Mouse (Mus musculus) right cerebral cortex, adult 2 months (tissue): ENCODE results near the gene Spon2.
A peak's percentile ranks its signal among the peaks of the same experiment; 100 is the strongest.

ENCODE experiments used
- DNase-seq, 2 experiments: peaks; one replicate each; pipeline ENCODE4 v3.0.0; 2021 to 2022; ENCODE audit warnings: low spot score in 2 of 2

Gene Spon2

DNA sequence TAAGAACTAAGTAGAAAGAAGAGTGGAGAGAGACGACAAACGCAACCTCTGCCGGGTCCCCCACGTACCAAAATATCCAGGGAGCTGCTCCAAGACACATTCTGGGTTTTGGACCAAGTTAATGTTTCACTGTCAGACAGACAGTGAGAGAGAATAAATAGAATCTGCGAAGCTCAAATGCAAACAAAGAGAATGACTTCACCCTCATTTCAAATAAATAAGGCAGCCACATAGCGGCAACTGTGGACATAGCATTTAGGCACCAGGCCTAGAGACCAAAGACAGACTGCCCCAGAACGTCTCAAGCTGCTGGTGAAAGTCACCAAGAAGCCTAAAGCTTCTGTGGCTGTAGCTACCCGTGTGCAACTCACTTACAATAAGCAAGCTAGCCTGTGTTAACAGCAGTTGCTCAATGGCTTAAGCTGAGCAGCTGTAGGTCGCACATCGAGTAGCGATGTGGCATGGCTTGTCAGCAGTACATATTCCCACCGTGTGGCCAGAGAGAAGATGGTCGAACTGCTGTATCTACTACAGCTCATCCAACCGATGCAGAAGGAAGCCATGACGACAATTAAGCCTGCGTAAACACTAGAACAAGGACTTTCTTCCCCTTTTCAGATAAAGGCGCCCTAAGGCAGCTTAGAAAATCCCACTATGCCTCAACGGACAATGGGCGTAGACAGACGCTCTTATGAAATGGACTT, 643 bp upstream of the Spon2 start:
- DNase-seq = no peak

DNA sequence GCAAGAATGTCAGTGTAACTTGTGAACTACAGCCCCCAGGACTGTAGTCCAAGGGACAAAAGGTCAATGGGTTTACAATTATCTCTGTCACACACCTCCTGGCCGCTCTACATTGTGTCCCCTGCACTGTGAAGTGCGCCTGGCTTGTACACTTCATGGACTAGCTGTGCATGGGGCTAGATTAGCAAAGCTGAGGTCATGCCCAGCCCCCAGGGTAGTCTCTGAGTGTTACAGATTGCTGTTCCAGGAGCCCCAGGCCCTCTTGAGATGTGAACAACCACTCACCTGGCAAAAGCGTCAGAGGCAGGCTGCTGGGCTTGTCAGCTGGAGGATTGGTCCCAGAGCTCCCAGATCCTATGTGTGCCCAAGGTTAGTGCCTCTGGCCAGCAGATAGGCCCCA, 592 bp downstream of the Spon2 start:
- DNase-seq = no peak

DNA sequence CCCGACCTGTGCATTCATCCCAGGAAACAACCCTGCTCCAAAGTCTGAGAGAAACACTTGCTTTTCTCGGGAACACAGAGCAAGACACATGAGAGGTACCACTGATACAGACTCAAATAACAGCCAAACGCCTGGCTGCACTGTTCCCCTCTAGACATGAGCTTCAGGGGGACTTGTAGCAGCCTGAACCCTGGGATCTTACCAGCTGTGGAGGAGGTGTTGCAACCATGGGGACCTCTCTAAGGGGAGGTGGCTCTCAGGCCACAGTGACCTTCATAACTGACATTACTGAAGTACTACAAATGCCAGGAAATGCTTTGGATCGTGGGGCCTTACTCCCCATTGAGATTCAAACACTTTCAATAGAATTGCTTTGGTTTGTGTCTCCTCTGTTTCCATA, 3.5 kb downstream of the Spon2 start:
- no peak for DNase-seq

DNA sequence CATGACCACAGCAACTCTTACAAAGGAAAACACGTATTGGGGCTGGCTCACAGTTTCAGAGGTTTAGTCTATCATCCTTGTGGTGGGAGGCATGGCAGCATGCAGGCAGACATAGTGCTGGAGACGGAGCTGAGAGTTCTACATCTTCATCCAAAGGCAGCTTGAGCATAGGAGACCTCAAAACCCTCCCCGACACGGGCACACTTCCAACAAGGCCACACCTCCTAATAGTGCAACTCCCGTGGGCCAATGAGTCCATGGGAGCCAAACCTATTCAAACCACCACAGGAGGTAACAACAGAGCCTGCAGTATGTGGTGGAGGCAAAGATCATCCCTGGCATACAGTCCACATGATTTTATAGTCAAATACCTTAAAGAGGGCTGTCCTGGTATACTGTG, 7.0 kb downstream of the Spon2 start:
- DNase-seq = no peak

DNA sequence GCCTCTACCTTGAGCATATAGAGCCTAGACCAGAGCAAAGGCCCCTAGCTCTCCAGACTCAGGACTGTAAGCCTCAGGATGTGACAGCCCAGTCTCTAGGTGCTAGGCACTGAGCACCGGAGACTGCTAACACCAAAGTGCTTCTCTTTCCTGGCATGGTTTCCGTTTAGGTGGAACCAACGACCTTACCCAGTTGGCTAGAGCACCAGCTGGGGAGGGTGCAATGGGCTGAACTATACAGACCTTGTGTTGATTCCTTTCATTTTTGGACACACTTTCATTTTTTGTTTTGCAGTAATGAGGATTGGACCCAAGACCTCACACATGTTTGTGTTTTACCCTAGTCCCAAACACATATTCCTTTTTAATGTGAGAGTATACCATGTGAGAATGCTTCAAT, 7.7 kb downstream of the Spon2 start:
- no peak for DNase-seq

DNA sequence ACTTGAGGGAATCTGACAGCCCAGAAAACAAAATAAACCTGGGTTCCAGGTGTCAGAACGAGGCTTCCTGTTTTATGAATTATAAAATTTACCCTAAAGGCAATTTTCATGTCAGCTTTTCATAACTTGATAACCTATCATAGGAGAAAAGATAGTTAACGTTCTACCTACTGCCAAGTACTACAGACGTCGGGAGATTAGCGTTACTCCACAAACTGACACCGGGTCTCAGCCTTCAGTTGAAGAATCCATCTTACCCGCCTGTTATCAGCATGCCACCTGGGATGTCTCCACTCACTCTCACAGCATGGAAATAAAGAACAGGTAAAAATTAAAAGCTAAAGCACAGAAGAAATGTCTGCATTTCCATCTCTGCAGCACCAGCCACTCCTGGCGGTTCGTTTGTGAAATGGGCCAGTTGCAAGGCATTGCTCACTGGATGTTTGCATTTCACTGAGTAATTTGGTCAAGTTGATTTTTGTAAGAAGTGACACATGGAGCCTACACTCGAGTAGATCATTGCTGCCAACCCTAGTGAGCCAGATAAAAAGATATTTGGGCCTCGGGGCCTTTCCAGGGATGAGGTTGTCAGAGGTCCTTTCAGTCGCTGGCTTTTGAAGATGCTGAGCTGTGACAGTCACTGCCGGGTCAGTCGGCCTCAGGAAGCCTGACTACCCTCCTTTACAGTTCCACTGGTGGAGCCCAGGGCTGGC, 9.6 kb downstream of the Spon2 start:
- no peak for DNase-seq

DNA sequence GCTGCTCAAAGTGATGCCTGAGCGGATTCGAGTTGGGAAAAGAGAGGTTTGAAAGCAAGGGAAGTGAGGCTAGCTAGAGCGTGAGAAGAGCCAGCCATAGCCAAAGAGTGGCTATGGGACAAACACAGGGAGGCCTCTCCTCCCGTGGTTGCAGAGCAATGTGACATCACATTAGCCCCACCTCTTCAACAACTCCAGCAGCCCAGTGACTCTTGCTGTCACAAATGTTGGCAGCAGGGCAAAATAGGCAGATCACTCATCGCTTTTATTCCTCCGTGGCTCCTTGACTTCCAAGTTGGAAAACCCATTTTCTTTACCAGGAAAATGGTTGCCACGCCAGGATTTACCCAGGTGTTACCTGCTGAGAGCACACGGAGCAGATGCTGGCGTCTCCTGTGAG, 11.1 kb downstream of the Spon2 start:
- DNase-seq = no peak

DNA sequence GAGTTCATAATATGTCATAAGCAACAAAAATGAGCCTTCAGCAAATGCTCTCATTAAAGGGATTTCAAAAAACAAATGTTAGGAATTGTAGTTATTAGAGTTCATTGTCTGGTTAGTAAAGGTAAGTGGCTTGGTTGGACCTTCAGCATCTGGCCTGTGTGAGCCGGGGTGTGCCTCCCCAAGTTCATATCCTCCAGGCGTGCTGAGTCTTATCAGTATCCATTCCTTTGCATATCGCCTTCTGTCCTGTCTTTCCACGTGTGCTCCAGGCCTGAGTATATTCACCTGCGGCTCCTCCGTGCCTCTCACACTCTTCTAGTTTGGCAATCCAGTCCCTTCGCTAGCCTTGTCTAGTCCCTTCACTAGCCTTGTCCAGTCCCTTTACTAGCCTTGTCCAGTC, 11.9 kb downstream of the Spon2 start:
- no peak for DNase-seq

DNA sequence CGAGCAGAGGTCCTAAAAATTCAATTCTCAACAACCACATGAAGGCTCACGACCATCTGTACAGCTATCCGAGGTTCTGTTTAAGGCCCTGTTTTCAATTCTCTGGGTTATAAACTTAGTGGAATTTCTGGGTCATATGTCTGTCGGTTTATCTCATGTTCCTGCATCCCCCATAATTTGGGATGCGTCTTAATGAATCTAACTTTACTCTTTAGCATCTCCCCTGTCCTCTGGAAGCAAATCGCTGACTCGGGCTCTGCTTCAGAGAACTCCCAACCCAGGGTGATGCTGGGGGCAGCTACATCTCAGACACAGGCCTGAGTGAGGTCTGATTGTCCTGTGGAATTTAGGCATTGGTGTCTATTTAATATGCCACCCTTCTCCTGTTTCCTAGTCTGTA, 14.0 kb downstream of the Spon2 start:
- no peak for DNase-seq

DNA sequence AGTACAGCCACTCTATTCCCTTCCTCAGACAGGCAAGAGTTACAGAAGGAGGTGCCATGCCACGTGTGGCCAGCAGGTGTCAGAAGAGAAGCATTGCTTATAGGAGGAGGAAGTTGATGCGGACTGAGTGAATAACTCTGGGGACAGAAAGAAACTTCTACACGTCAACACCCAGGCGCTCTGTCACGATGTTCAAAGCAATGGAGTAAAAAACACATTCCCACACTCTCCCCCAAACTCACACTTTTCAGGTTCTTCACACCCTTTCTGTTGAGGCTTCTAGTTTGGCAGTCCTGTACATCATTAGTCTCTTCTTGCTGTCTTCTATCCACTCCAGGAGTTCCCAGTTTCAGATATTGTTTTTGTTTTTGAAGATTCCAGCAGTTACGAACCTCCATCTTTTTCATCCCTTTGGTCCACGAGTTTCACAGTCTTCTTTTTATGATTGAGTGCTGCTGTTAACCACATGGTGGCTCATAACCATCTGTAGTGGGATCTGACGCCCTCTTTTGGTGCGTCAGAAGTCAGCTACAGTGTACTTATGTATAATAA, 14.5 kb downstream of the Spon2 start:
- DNase-seq = peak; percentile 79 to 90

DNA sequence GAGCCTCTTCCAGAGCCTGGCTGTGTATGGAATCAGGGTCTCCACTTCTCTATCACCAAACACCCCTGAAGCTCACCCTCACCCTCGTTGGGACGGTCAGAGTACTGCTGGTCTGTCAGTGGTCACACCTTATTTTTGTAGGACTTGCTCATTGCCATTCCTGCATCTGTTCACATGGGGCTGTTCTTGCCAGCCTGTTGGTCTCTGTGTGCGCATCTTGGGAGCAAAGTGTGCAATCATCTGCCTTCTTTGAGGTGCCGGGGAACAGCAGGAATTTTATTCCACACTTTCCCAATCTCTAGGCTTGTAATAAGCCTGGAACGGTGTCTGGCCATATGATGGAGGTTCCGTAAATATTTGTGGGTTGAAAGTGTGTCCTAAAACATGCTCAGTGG, 15.1 kb downstream of the Spon2 start:
- no peak for DNase-seq

DNA sequence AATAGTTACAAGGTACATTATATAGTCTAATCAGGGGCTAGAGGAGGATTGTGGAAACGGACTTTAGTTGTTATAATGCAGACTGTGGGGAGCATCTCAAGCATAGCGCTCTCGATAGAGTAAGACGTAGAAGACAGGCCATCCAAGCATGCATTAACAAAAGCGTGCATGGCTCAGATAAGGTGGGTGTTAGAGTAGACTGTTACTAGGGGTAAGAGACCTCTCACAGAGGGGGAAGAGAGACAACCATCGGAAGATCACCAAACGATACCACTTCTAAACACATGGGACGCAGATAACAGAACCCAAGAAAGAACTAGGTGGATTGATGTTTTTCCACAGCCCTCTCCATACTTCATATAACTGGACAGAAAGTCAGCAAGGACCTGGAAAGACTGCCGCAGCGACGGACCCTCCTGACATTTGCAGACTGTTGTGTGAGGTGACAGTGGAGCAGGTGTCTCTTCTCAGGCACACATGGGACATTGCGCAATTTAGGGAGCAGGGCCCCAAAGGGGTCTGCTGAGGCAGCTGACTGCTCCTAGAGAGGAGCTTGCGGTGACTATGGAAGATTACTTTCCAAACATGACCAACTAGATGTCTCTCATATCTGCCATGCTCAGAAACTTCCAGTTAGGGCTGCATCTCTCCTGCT, 15.6 kb downstream of the Spon2 start:
- DNase-seq = no peak

DNA sequence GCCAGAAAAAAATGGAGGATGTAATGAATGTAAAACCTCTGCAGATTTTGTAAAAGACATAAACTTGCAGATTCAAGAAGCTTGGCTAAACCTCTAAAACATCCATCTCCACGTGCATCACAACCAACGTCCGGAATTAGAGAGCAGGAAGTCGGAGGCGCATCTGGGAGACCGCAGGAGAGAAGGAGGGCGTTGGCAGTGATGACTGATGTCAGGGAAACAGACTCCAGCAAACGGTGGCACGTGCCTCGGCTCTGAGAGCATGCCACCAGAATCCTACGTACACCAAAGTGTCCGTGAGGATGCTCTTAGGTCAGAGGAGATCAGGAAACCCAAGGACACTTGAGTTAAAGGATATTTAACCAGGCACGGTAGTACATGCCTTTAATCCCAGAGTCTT, 16.6 kb downstream of the Spon2 start:
- DNase-seq = no peak

DNA sequence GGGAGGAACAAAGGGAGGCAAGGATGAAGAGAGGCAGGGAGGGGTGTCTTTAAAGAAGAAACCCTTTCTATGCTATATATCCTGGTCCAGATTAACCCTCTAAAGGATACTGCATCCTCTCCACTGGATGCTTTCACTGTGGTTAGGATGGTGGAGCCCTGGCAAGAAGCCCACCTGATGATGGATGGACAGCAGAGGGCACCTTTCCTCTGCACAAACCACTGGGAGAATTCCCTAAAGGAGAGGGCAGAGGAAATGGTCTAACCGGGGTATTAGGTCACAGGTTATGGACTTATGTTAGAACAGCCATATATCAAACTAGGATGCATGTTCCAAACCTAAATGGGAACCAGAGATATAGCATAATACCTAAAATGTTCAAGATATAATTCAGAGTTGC, 18.2 kb downstream of the Spon2 start:
- DNase-seq = no peak

DNA sequence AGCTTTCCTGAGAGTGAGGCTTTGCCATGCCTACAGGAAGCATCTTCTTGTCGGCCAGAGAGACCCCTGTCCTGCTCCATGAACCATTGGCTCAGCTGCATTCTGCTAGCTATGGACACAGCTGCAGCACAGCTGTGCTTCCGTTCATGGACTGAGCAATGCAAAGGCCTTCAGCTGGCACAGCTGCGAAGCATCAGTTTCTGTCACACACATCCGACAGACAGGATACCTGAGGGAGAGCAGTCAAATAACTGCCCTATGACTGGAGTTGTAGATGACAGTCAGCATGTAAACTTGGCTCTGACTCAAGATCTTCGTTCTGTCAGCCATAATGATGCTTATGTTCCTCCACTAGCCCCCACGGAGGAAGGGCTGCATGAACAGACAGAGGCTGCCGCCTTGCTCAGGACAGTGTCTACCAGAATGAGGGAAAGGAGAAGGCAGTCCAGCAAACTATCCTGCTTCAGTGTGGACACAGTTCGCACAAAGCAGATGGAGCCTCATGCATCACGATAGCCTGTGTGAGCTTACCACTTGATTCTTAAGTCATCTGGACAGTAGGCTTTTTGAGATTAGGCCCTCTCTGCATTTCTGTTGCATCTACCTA, 22.9 kb downstream of the Spon2 start:
- no peak for DNase-seq

DNA sequence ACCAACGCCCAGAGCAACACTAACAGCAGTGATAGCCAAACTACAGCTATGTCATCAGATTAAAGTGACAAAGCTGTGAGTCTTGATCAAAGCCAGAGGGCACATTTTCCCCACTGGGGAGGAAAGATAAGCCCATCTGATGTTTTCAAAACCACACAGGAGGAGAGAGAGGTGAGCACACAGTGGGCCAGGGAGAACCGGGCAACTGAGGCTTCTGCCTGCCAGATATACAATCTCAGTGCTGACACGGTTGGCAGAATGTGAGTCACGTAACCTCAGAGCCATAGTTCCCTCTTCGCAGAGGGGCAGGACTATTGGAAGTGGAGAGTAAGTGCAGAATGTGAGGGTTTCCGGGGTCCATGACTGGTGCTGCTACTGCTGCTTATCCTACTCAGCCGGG, 24.7 kb downstream of the Spon2 start:
- DNase-seq = no peak
